Mouse (Mus musculus) cortical plate, adult 2 months (tissue): ENCODE data around the gene Cenpu.

Source experiments
- CTCF ChIP-seq: fragments of 200-500 bp; IDR thresholded peaks from 2 replicates; pipeline ENCODE4 v1.5.1; 2011; ENCODE audit warnings: mild to moderate bottlenecking, control low read depth, low read length; ENCODE audit not compliant: insufficient read depth; ENCODE audit errors: extremely low read depth
- POLR2A ChIP-seq: fragments of 200-500 bp; IDR thresholded peaks from 2 replicates; pipeline ENCODE4 v1.6.1; 2011; ENCODE audit warnings: mild to moderate bottlenecking, low read length, control low read depth; ENCODE audit not compliant: insufficient read depth; ENCODE audit errors: extremely low read depth

- no peak for TF ChIP-seq CTCF
- TF ChIP-seq POLR2A: no peak
Measured at GRCm38 (mm10) chr8:46596530-46596929, 44.7 kb downstream of the Cenpu start.
